Mouse (Mus musculus) CH12.LX (cell line): Measurements from ENCODE around the gene Acbd6.

Experiments
- POLR2A ChIP-seq: IDR thresholded peaks from 2 replicates; pipeline ENCODE4 v1.6.1; 2011; ENCODE audit warnings: low read depth, mild to moderate bottlenecking, improper control_type of control experiment, low read length
- UBTF ChIP-seq: IDR thresholded peaks from 2 replicates; pipeline ENCODE4 v1.6.1; 2012; ENCODE audit warnings: low read depth, mild to moderate bottlenecking, inconsistent platforms, low read length, improper control_type of control experiment, moderate library complexity

DNA sequence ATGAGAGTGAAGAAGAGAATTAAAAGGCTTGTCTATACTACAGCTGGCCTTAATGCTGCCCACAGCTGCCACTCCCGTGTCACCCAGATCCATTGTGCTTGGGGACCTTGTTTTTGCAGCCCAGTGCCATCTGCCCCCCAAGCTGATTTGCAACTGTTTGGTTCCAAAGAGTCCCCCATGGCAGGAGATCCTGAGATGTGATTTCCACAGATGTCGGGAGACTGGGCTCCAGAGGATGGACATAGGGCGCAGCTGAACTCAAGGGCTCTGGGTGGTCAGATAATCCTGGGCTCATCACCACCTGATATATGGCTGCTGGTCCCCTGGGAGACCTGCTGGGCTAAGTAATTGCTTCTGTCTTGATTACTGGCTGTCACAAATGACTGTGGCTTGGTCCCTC lies 160.9 kb downstream of the Acbd6 start:
- no peak for TF ChIP-seq POLR2A
- no peak for TF ChIP-seq UBTF
